Mouse (Mus musculus): ENCODE data around the gene Hapln4.

DNA sequence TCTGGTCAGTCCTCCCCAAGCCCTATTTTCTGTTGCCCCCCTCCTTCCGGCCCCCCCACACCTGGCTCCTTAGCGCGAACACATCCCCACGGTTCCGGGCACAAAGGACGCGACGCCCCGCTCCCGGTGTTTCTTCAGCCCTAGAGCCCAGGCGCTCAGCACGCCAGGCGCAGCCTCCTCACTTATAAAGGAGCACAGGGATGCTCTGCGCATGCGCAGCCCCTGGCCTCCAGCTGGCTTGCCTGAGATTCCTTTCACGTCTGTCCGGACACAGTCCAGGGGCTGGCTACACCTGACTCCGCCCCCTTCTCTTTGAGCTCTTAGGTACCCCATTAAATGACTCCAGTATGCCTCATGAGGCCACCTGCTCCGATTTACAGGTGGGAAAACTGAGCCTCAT is 37.4 kb downstream of the Hapln4 start, which contains the start of gene Ncan:
- TF ChIP-seq POLR2A (IDR thresholded peaks at IDR 0.05; ENCODE audit: low read depth, low read length) (no peak), CTCF (IDR thresholded peaks at IDR 0.05; ENCODE audit: borderline replicate concordance, insufficient read depth, low read length) (no peak)
